Mouse (Mus musculus): ENCODE measurements around the gene Nfrkb. TPM values are rescaled to one million over a fixed set of nuclear protein-coding genes. Genes with fewer than 3 reads are reported as not detected.

Nfrkb gene
- polyA plus RNA-seq (2015; fragmentation: Nextera tagmentation; extraction: Ambion mirVana) = 18.6 and 19.1 TPM in 2 replicates

GRCm38 (mm10) chr9:31385947-31386354 is at the start of gene Nfrkb:
Gene Nfrkb, plus strand, starts transcription at chr9:31386192.

DNA sequence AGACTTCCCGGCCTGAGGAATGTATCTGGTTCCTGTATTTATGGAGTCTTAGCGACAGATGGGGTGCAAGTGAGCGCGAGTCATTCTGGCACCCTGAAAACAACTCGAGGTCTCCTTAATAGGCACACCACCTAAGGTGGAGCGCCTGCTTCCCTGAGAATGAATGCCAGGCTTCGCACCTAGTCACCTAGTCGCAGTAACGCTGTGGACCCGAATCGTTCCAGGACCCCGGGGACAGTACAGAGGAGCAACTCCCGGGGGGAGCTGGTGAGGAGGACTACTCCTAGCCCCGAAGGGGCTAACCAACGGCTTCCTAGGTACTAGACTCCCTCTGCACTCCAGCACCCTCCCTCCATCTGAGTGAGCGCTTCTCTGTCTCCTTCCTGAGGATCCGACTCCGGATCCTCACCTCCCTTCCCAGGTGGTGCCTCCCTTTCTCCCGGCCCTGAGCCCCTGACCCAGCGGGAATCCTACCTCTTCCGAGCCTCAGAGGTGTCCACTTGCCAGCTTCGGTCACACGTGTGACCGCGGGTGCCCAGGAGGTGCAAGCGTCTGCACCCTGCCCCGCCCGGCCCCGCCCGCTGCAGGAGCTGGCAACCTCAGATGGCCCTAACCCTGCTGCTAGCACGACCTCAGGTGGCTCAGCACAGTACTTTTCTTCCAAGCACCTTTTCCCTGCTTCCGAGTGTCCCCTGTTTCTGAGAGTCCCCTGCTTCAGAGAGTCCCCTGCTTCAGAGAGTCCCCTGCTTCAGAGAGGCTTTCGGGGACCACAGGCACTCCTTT is 77.9 kb downstream of the Nfrkb start, which contains the start of gene Tmem45b:
Tmem45b (minus strand) TSS at position 771 of the 783 bp plus-strand sequence.

Other genes with a start within 250 kb of the Nfrkb start
- gene Aplp2, start 174.4 kb upstream of the Nfrkb start, polyA plus RNA-seq (2015; fragmentation: Nextera tagmentation; extraction: Ambion mirVana) = 503 and 517 TPM in 2 replicates
- gene Prdm10, start 105.7 kb upstream of the Nfrkb start, polyA plus RNA-seq (2015; fragmentation: Nextera tagmentation; extraction: Ambion mirVana) = 3.4 and 4.7 TPM in 2 replicates
- 0.17 and 0.93 TPM in 2 replicates for gene Tmem45b, start 78.3 kb downstream of the Nfrkb start, polyA plus RNA-seq (2015; fragmentation: Nextera tagmentation; extraction: Ambion mirVana)

All from neural tube, postnatal 0 days (tissue).